Mouse (Mus musculus) intestine, embryonic 16.5 days (tissue): ENCODE results near the gene Khdrbs2. TPM values are rescaled to one million over a fixed set of nuclear protein-coding genes. Genes with fewer than 3 reads are reported as not detected.

Source experiments
- ATAC-seq: fragments of 200-750 bp; cut with Nextera tagmentation; 2 replicates; pipeline ENCODE4 v1.8.0; 2017; ENCODE audit warnings: moderate TSS enrichment, moderate library complexity
- H3K27ac ChIP-seq: fragments of 300-500 bp; sonication (generic); 2 replicates; pipeline ENCODE4 v1.5.1; 2014; ENCODE audit warnings: mild to moderate bottlenecking, low read length
- H3K27me3 ChIP-seq: fragments of 300-500 bp; sonication (generic); replicated peaks from 2 replicates; pipeline ENCODE4 v1.6.1; 2014; ENCODE audit warnings: low read length, control low read depth, mixed read lengths; ENCODE audit not compliant: control insufficient read depth, insufficient read depth
- H3K36me3 ChIP-seq: fragments of 300-500 bp; sonication (generic); 2 replicates; pipeline ENCODE4 v1.6.1; 2014; ENCODE audit warnings: low read length, control low read depth; ENCODE audit not compliant: control insufficient read depth, insufficient read depth
- H3K4me1 ChIP-seq: fragments of 300-500 bp; sonication (generic); 2 replicates; pipeline ENCODE4 v1.6.1; 2014; ENCODE audit warnings: low read length, control low read depth, mixed read lengths; ENCODE audit not compliant: control insufficient read depth, insufficient read depth
- H3K4me2 ChIP-seq: fragments of 300-500 bp; sonication (generic); 2 replicates; pipeline ENCODE4 v1.6.1; 2014; ENCODE audit warnings: low read depth, low read length, control low read depth
- H3K4me3 ChIP-seq: fragments of 300-500 bp; sonication (generic); 2 replicates; pipeline ENCODE4 v1.5.1; 2014; ENCODE audit warnings: mild to moderate bottlenecking, low read length
- H3K9ac ChIP-seq: fragments of 300-500 bp; sonication (generic); 2 replicates; pipeline ENCODE4 v1.6.1; 2014; ENCODE audit warnings: low read depth, low read length
- H3K9me3 ChIP-seq: fragments of 300-500 bp; sonication (generic); 2 replicates; pipeline ENCODE4 v1.6.1; 2016; ENCODE audit warnings: low read length, control low read depth; ENCODE audit not compliant: control insufficient read depth
- WGBS: fragments of 180-500 bp; shearing (Covaris S2); extraction: QIAGEN DNeasy Blood & Tissue Kit; methylation state at CpG from one replicate; pipeline ENCODE4 v1.1.7; 2014; 5-methylcytosine and 5-hydroxymethylcytosine counted together
- polyA plus RNA-seq: library from polyadenylated mRNA; unstranded; fragments of >200 nt; fragmentation: Nextera tagmentation; extraction: Ambion mirVana; gene quantifications from 2 replicates; pipeline ENCODE4 v1.2.1, GENCODE M21; 2015

The Khdrbs2 gene
- polyA plus RNA-seq, 1 experiment from 2014 or later = 3.1 TPM

DNA sequence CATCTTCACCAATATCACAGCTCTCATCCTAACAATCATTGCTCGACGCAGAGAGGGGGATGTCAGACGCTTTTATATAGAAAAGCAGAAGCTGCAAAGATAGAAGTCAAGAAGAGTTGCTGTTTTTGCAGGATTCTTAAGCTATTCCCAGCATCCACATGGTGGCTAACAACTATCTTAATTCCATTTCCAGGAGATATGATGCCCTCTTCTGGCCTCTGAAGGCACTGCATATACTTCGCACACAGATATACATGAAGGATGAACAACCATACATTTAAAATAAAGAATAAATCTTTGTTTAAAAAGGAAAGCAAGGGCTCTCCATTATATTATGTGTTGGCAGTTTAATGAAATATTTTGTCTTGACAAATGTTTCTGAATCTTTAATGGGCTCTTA lies 527.6 kb downstream of the Khdrbs2 start:
- no peaks in the 10 kb centered on the region for H3K27me3 ChIP-seq
- no peak overlapping the region for H3K27ac ChIP-seq
- H3K9me3 ChIP-seq = no peaks in the 10 kb centered on the region
- H3K36me3 ChIP-seq = no peaks in the 10 kb centered on the region
- no peaks in the 10 kb centered on the region for H3K4me1 ChIP-seq
- no peak overlapping the region for H3K4me3 ChIP-seq
- 93% methylated on average over 4 of the region's 4 CpGs for WGBS
- H3K4me2 ChIP-seq = no peak overlapping the region
- no peak for ATAC-seq
- H3K9ac ChIP-seq = no peak overlapping the region

GRCm38 (mm10) chr1:32701267-32701666 lies 528.8 kb downstream of the Khdrbs2 start:
- H3K27ac ChIP-seq = no peak overlapping the region
- 87% methylated on average over 3 of the region's 3 CpGs for whole genome bisulfite sequencing

More at GRCm38 (mm10) chr1:32701267-32701666, 528.8 kb downstream of the Khdrbs2 start:
- Histone ChIP-seq H3K4me3 (no peak overlapping the region), H3K27me3 (no peaks in the 10 kb centered on the region), H3K4me2 (no peak overlapping the region), H3K4me1 (no peaks in the 10 kb centered on the region), H3K9me3 (no peaks in the 10 kb centered on the region), H3K9ac (no peak overlapping the region), H3K36me3 (no peaks in the 10 kb centered on the region)
- no peak for ATAC-seq
